Mouse (Mus musculus) large intestine, adult 2 months (tissue): ENCODE results near the gene Jmjd8. TPM values are rescaled to one million over a fixed set of nuclear protein-coding genes. Genes with fewer than 3 reads are reported as not detected.

Experiments used
- DNase-seq: peaks from one replicate; pipeline ENCODE4 v3.0.0-alpha.2; 2012; ENCODE audit warnings: low read depth, low spot score
- WGBS: fragments of 180-500 bp; shearing (Covaris S2); methylation state at CpG from one replicate; pipeline ENCODE4 v1.1.7; 2018; 5-methylcytosine and 5-hydroxymethylcytosine counted together
- polyA plus RNA-seq: library from polyadenylated mRNA; depleted of rRNA; stranded (reverse); fragments of >200 nt; gene quantifications from 2 replicates; pipeline ENCODE4 v1.2.3, GENCODE M21; 2012; rRNA removed

Jmjd8 gene
- polyA plus RNA-seq = 48.8 and 54.5 TPM in 2 replicates

DNA sequence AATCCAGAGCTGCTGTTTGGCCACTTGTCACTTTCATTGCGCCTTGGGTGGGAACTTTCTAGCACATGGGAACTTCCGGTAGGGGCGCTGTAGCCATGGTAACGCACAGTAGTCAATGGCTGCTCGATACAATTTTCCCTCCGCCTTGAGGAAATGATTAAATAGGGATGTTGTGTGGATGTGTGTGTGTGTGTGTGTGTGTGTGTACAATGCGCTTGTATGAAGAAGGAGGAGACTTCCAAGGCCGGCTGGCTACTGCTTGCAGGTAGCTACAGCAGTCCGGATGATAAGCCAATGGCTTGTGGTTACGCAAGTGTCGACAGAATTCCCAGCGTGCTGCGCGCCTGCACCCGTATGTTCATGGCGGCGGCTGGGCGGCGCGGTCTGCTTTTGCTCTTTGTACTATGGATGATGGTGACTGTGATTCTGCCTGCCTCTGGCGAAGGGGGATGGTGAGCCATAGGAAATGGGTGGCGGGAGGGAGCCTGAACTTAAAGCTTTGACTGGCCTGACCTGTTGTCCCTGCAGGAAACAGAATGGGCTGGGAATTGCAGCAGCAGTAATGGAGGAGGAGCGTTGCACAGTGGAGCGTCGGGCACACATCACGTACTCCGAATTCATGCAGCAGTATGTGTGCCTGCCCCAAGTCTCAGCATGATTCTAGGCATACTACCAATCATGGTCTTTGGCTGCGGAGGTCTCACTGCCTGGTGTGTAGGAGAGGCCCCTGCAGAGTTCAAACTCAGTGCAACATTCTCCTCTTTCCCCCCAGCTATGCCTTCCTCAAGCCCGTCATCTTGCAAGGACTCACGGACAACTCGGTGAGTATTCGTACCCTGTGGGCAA is at the start of gene Jmjd8:
TSS of gene Jmjd8 (plus strand) at position 156 of the 846 bp plus-strand sequence.
- no peak for DNase-seq
- WGBS = under 1% methylated on average over 32 of the region's 32 CpGs

- 75% methylated on average over 6 of the region's 6 CpGs for WGBS
- DNase-seq = no peak
These were observed 47.3 kb upstream of the Jmjd8 start for GRCm38 (mm10) chr17:25781339-25781738.

DNA sequence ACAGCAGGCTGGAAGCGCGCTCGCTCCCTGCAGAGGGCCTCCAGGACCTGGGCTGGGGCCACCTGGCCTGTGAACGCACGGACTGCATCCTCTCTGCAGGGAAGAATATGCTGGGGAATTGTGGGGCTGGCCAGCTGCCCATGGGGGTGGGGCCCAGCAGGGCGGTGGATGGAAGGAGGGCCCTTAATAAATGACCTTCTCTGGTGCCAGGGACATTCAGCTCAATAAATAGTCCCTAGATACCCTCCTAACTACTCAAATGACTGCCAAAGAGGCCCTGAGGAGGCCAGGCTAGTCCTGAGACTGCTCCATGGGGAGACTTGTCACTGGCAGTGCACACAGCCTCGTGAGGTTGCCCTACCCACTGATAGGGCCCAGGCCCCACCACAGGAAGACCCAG is 45.6 kb upstream of the Jmjd8 start:
- WGBS = 58% methylated on average over 7 of the region's 7 CpGs
- DNase-seq = no peak

- WGBS = 74% methylated on average over 15 of the region's 15 CpGs
These were observed 44.6 kb upstream of the Jmjd8 start for GRCm38 (mm10) chr17:25783861-25784574.

DNA sequence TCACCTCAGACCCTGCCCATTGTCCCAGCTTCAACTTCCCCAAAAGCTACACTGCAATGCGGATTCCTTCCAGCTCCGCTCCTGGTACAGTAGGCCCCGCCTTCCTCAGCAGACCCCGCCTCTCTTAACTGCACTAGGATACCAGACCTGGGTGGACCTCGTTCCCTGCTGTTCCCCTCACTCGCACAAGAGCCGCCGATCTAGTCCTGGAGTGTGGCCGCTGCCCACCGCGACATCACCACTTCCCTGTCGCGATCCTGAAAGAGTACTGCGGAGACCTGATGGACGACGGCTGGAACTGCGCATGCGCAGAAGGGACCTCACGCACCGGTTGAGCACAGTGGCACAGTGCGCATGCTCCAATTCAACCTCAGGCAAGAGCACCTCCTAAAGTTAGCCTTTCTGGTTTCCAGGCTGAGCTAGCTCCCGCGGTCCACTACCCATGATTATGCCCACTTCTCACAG is 43.4 kb upstream of the Jmjd8 start, which contains the start of gene Haghl:
TSS of gene Haghl (minus strand) at position 393 of the 465 bp plus-strand sequence.
- peak; percentile 87 for DNase-seq
- under 1% methylated on average over 23 of the region's 23 CpGs for WGBS

More at GRCm38 (mm10) chr17:25783861-25784574, 44.6 kb upstream of the Jmjd8 start:
- DNase-seq = no peak

GRCm38 (mm10) chr17:25786280-25786679 is 42.4 kb upstream of the Jmjd8 start, which contains the start of gene Ccdc78:
Ccdc78 (plus strand) TSS chr17:25786580.
- no peak for DNase-seq
- WGBS = 73% methylated on average over 3 of the region's 3 CpGs

- WGBS = 91% methylated on average over 9 of the region's 9 CpGs
- DNase-seq = no peak
These were observed 41.7 kb upstream of the Jmjd8 start for GRCm38 (mm10) chr17:25786781-25787504.

DNA sequence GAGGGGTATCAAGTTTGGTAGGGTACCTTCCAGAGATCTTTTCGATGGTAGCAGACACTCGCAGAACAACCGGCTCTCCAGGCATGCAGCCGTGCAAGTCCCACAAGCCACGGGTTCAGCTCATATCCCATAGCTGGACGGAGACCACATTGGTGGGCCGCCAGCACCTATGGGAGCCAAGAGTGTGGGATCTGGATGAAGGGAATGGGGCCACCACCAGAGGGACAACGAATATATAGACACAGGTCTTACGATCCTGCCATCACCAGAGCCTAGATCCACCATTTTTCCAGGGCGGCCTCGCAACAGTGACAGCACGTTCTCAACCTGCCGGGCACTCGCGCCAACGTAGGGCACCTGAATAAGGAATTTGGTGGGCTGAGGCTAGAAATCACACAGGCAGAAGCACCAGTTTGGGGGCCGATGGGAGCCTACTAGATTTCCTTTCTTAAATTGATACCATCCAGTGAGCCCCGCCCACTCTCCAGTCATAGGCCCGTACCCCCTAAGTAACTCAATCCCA is 37.3 kb upstream of the Jmjd8 start:
- WGBS = 20% methylated on average over 19 of the region's 19 CpGs
- no peak for DNase-seq

- peak; percentile 39 for DNase-seq
- under 1% methylated on average over 45 of the region's 45 CpGs for WGBS
These were observed 36.7 kb upstream of the Jmjd8 start for GRCm38 (mm10) chr17:25791843-25792527.

- WGBS = under 1% methylated on average over 14 of the region's 14 CpGs
- no peak for DNase-seq
These were observed 36.1 kb upstream of the Jmjd8 start, which contains the start of gene Fam173a for GRCm38 (mm10) chr17:25792615-25793014. Fam173a (minus strand) TSS chr17:25792901.

DNA sequence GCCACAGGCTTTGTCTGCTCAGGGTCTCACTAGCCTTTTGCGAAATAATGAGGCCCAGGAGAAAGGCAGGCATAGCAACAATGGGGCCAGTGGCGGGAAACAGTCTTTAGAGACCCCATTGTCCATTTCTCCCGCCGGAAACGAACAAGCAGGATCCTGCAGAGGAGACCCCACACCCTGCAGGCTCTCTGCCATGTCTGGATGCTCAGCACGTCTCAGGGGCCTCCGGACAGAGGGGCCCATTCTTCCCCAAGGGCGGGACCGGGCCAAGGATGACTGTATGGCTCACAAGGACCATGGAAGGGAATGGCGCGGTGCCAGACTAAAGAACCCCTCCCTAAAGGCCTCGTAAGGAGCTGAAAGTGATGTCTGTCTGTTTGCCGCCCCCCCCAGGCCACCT is 34.5 kb upstream of the Jmjd8 start:
- no peak for DNase-seq
- WGBS = 75% methylated on average over 13 of the region's 13 CpGs

DNA sequence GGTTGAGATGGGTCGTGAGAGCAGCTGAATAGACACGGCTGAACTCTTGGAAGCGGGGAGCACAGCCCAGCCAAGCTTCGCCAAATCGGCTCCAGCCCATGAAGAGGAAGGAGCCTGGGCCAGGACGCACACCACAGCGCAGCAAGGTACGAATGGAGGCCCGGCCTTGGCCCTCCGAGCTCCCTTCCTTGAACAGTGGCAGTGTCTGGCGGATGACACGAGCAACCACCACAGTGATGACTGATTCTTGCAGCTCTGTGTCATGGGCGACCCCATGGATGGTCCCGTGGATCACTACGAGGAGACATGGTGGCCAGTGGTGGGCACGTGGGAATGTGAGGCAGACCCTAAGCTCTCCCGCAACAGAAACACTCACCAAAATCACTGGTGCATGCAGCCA is 33.7 kb upstream of the Jmjd8 start:
- no peak for DNase-seq
- 92% methylated on average over 17 of the region's 17 CpGs for WGBS

- no peak for DNase-seq
- WGBS = 73% methylated on average over 6 of the region's 6 CpGs
These were observed 33.0 kb upstream of the Jmjd8 start, which contains the start of gene AC134908.4 for GRCm38 (mm10) chr17:25795609-25796092. AC134908.4 (minus strand) TSS chr17:25795659.

DNA sequence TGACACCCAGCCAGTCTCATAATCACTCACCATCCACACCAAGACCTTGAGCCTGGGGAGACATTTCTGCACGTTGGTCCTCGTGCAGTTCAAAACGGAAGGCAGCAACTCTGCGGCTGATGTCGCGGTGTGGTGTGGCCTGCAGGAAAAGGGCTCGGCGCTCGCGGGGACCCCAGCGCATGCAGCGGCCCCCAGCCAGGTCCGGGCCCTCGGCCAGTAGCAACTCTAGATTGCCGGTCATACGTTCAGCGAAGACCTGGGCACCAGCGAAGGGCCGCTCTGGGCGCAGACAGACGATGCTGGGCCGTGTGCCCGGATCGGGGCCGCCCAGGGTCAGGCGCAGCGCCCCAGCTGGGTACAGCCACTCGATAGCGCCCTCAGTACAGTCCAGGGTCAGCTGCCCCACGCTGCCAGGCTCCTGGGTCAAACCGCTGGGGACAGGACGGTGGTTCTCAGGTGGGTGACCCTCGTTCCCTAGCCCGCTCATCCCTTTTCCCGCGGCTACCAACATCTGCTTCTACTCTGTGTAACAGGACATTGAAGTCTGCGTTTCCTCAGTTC is 32.4 kb upstream of the Jmjd8 start:
- WGBS = 7% methylated on average over 37 of the region's 37 CpGs
- DNase-seq = no peak

DNA sequence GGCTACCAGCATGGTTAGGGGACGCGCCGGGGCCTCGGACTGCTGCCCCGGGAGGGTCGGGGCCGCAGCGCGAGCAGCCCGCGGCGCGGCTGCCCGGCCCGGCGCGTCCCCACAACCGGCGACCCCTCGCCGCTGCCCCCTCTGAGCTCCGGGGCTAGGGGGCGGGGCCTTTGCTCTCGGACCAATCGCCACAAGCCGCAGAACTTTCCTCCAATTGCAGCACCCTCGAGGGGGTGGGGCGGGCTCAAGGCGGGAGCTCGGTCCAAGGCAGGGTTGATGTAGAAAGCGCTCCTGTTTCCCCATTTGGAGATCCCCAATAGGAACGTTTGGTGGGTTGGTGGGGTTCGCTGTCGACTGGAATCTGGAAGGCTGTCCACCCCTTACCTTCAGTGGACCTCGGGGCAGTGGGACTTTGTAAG is 31.7 kb upstream of the Jmjd8 start, which contains the start of gene Metrn:
TSS of gene Metrn (minus strand) at position 186 of the 419 bp plus-strand sequence.
- peak; percentile 48 for DNase-seq
- WGBS = under 1% methylated on average over 35 of the region's 35 CpGs

GRCm38 (mm10) chr17:25801029-25801428 is 27.6 kb upstream of the Jmjd8 start:
- DNase-seq = peak; percentile 42
- WGBS = 5% methylated on average over 6 of the region's 6 CpGs

GRCm38 (mm10) chr17:25802825-25803517 is 25.7 kb upstream of the Jmjd8 start:
- DNase-seq = no peak
- WGBS = 14% methylated on average over 10 of the region's 10 CpGs

DNA sequence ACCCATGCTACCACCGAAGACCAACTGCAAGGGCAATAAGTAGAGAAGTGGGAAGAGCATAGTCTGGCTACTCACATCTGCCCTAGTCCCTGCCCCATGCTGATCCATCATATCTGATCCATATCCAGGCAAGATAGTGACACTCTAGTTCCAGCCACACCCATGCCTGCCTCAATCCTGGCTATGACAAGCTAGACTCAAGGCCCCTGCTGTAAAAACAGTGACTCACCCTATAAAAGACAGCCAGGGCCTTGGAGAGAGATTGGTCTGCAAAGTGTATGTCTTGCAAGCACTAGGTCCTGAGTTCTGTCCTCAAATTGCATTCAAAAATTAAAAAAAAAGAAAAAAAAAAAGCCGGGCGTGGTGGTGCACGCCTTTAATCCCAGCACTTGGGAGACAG is 22.2 kb upstream of the Jmjd8 start:
- no peak for DNase-seq
- WGBS = 46% methylated on average over 4 of the region's 4 CpGs
